30 mouse cellular contexts compared by ENCODE assay signal in the genomic region with DNA sequence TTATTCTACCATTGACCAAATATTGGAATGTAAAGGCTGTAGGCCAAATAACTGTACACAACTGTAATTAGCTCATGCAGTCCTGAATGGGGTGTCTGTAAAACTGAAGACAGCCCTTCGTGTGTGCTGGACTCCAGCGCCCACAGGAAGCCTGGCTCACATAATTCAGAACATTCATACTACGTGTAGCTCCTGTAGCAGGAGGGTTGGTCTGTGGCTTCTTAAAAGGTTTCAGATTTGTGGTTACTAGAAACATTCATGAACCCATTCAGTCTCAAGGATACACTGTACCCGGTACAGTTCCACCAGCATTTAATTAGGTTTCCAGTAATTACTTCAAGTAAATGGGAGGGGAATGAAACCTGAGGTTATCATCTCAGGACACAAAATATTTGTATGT.
DNase-seq lines count a peak whose midpoint lies in the region; ATAC-seq lines count a peak whose summit lies in the region.
"Had no signal": no experiment of that assay in that cellular context is flagged by ENCODE, and none has a peak within 500 bp of the region (broad histone marks: within the 10 kb centered on the region; RNA-seq: fewer than 3 reads in every experiment).

No protein-coding gene starts in this region.

- H3K4me3 ChIP-seq in embryonic facial prominence, embryonic 13.5 days = no peak overlapping the region
- no peak overlapping the region for H3K4me3 ChIP-seq in limb, embryonic 13.5 days
- H3K4me3 ChIP-seq: embryonic facial prominence, embryonic 12.5 days; erythroblast, embryonic 14.5 days; forebrain, embryonic 12.5 days; forebrain, embryonic 15.5 days; heart, adult 2 months; heart, embryonic 10.5 days; heart, embryonic 13.5 days; hindbrain, embryonic 12.5 days; hindbrain, embryonic 15.5 days had no signal

- H3K4me2 ChIP-seq in embryonic facial prominence, embryonic 13.5 days = no peak overlapping the region
- H3K4me2 ChIP-seq in limb, embryonic 13.5 days (replicated peaks) = 0 out of 2 replicates have a peak overlapping the region, but pooled peaks have one; percentile 2
- H3K4me2 ChIP-seq: embryonic facial prominence, embryonic 12.5 days; forebrain, embryonic 12.5 days; forebrain, embryonic 15.5 days; heart, embryonic 13.5 days; hindbrain, embryonic 12.5 days; hindbrain, embryonic 15.5 days had no signal

- peak; percentile 64 for ATAC-seq in embryonic facial prominence, embryonic 13.5 days (ENCODE audit: insufficient number of reproducible peaks, insufficient read depth, low FRiP score, low TSS enrichment, low read depth)
- peak; percentile 86 for ATAC-seq in limb, embryonic 13.5 days (ENCODE audit: low FRiP score, low read depth)
- ATAC-seq in granulocyte monocyte progenitor cell, adult 5-6 weeks (replicated peaks; ENCODE audit: poor library complexity, severe bottlenecking) = no peak
- ATAC-seq: activated CD4-positive, CD25-positive, alpha-beta regulatory T cell, adult 4 months; CD4-positive, CD25-positive, alpha-beta regulatory T cell, adult 4 months; forebrain, embryonic 15.5 days had no signal

- no peaks in the 10 kb centered on the region for H3K36me3 ChIP-seq in embryonic facial prominence, embryonic 13.5 days
- H3K36me3 ChIP-seq in limb, embryonic 13.5 days = no peaks in the 10 kb centered on the region
- H3K36me3 ChIP-seq: embryonic facial prominence, embryonic 12.5 days; forebrain, embryonic 12.5 days; forebrain, embryonic 15.5 days; heart, embryonic 10.5 days; heart, embryonic 13.5 days; hindbrain, embryonic 12.5 days; hindbrain, embryonic 15.5 days had no signal

- H3K27ac ChIP-seq in embryonic facial prominence, embryonic 13.5 days = no peak overlapping the region
- H3K27ac ChIP-seq in limb, embryonic 13.5 days = no peak overlapping the region; the same call in 1 of the 2 replicates
- H3K27ac ChIP-seq: embryonic facial prominence, embryonic 12.5 days; forebrain, embryonic 12.5 days; forebrain, embryonic 15.5 days; heart, adult 2 months; heart, embryonic 10.5 days; heart, embryonic 13.5 days; hindbrain, embryonic 12.5 days; hindbrain, embryonic 15.5 days had no signal

- H3K9ac ChIP-seq in embryonic facial prominence, embryonic 13.5 days = no peak overlapping the region
- H3K9ac ChIP-seq in limb, embryonic 13.5 days = no peak overlapping the region
- H3K9ac ChIP-seq: embryonic facial prominence, embryonic 12.5 days; forebrain, embryonic 12.5 days; forebrain, embryonic 15.5 days; heart, embryonic 13.5 days; hindbrain, embryonic 12.5 days; hindbrain, embryonic 15.5 days had no signal

- peaks cover 6% of the 10 kb centered on the region; the same call in 1 of the 2 replicates for H3K4me1 ChIP-seq in embryonic facial prominence, embryonic 13.5 days
- peaks cover 14% of the 10 kb centered on the region for H3K4me1 ChIP-seq in limb, embryonic 13.5 days
- H3K4me1 ChIP-seq: embryonic facial prominence, embryonic 12.5 days; forebrain, embryonic 12.5 days; forebrain, embryonic 15.5 days; heart, embryonic 10.5 days; heart, embryonic 13.5 days; hindbrain, embryonic 12.5 days; hindbrain, embryonic 15.5 days had no signal

- 31% methylated on average over 4 of the region's 4 CpGs for WGBS in embryonic facial prominence, embryonic 13.5 days
- WGBS in limb, embryonic 13.5 days = 12% methylated on average over 4 of the region's 4 CpGs

- no peaks in the 10 kb centered on the region for H3K27me3 ChIP-seq in embryonic facial prominence, embryonic 13.5 days
- no peaks in the 10 kb centered on the region for H3K27me3 ChIP-seq in limb, embryonic 13.5 days
- H3K27me3 ChIP-seq: embryonic facial prominence, embryonic 12.5 days; forebrain, embryonic 12.5 days; forebrain, embryonic 15.5 days; heart, embryonic 13.5 days; hindbrain, embryonic 12.5 days; hindbrain, embryonic 15.5 days had no signal

- DNase-seq in Muller cell, postnatal 12 days (ENCODE audit: inconsistent ontology term) = peak; percentile 21
- DNase-seq in forelimb bud, embryonic 11.5 days (ENCODE audit: low read depth, low spot score) = peak; percentile 47
- DNase-seq in lung, postnatal 10 days = no peak
- DNase-seq in kidney, adult 11 months = no peak
- no peak for DNase-seq in neural tube, embryonic 10.5 days (ENCODE audit: extremely low spot score, low spot score)
- DNase-seq: adrenal gland, adult 8-10 months; adrenal gland, postnatal 25 days; cerebellum, adult 11-12 months; cerebellum, adult 8-10 months; cerebellum, postnatal 10 days; cerebellum, postnatal 36 days; embryo, embryonic 11 days; gastrocnemius, postnatal 10 days; gastrocnemius, postnatal 36 days; heart, adult 2 months; heart, postnatal 14 days; heart, postnatal 4 days had no signal

- H3K9me3 ChIP-seq in embryonic facial prominence, embryonic 13.5 days = no peaks in the 10 kb centered on the region
- H3K9me3 ChIP-seq in limb, embryonic 13.5 days = no peaks in the 10 kb centered on the region
- H3K9me3 ChIP-seq: embryonic facial prominence, embryonic 12.5 days; forebrain, embryonic 12.5 days; forebrain, embryonic 15.5 days; heart, embryonic 10.5 days; heart, embryonic 13.5 days; hindbrain, embryonic 12.5 days; hindbrain, embryonic 15.5 days had no signal

Comparison
In these comparisons a context has a peak if more than half of its experiments do, and no peak if none do; other contexts are left out.
1. DNase-seq: peak in Muller cell, postnatal 12 days (single experiment) and forelimb bud, embryonic 11.5 days (single experiment); none in lung, postnatal 10 days (single experiment), kidney, adult 11 months (single experiment) and neural tube, embryonic 10.5 days (single experiment).